8 mouse cellular contexts compared by ENCODE assay signal in genomic region chr6:5383336-5384177, GRCm38 (mm10). TPM values are rescaled to one million over a fixed set of nuclear protein-coding genes. Genes with fewer than 3 reads are reported as not detected.
DNase-seq lines count a peak whose midpoint lies in the region; ATAC-seq lines count a peak whose summit lies in the region.

Gene Asb4, plus strand, starts transcription at chr6:5383386.

- peak within 1 kb of the TSS; percentile 29; the same call in 1 of the 2 replicates for H3K9ac ChIP-seq in kidney, embryonic 15.5 days
- H3K9ac ChIP-seq in hindbrain, embryonic 12.5 days: peak within 1 kb of the TSS; percentile 44

- WGBS in kidney, embryonic 15.5 days: 7% methylated on average over 19 of the region's 19 CpGs
- 3% methylated on average over 19 of the region's 19 CpGs for WGBS in hindbrain, embryonic 12.5 days

- peak within 1 kb of the TSS; percentile 69 for H3K4me2 ChIP-seq in kidney, embryonic 15.5 days
- peak within 1 kb of the TSS; percentile 55 for H3K4me2 ChIP-seq in hindbrain, embryonic 12.5 days (replicated peaks)

- peaks cover 45% of the 10 kb centered on the region for H3K4me1 ChIP-seq in kidney, embryonic 15.5 days
- H3K4me1 ChIP-seq in hindbrain, embryonic 12.5 days: peaks cover 44% of the 10 kb centered on the region

- no peaks in the 10 kb centered on the region for H3K9me3 ChIP-seq in kidney, embryonic 15.5 days (replicated peaks)
- H3K9me3 ChIP-seq in hindbrain, embryonic 12.5 days (replicated peaks): no peaks in the 10 kb centered on the region

- H3K4me3 ChIP-seq in kidney, embryonic 15.5 days (replicated peaks): peak within 1 kb of the TSS; percentile 37
- H3K4me3 ChIP-seq in hindbrain, embryonic 12.5 days: peak within 1 kb of the TSS; percentile 26

- H3K27me3 ChIP-seq in kidney, embryonic 15.5 days: no peaks in the 10 kb centered on the region
- no peaks in the 10 kb centered on the region for H3K27me3 ChIP-seq in hindbrain, embryonic 12.5 days

- no peak for DNase-seq in kidney, postnatal 25 days
- peak; percentile 68 for DNase-seq in embryo, embryonic 9.5 days (ENCODE audit: extremely low spot score)
- DNase-seq in mesoderm, embryonic 11.5 days (ENCODE audit: low read depth, low spot score): peak; percentile 76
- DNase-seq in thymus, adult 18-20 months: no peak
- no peak for DNase-seq in adrenal gland, postnatal 36 days
- DNase-seq in frontal cortex, postnatal 25 days (ENCODE audit: low spot score in 2 of 2): no peak

- H3K27ac ChIP-seq in kidney, embryonic 15.5 days: peak within 1 kb of the TSS; percentile 68
- H3K27ac ChIP-seq in hindbrain, embryonic 12.5 days: peak within 1 kb of the TSS; percentile 89

- ATAC-seq in kidney, embryonic 15.5 days (replicated peaks; ENCODE audit: low FRiP score): no peak
- peak; percentile 73 for ATAC-seq in hindbrain, embryonic 12.5 days (ENCODE audit: low FRiP score)

- no peaks in the 10 kb centered on the region for H3K36me3 ChIP-seq in kidney, embryonic 15.5 days
- H3K36me3 ChIP-seq in hindbrain, embryonic 12.5 days: no peaks in the 10 kb centered on the region

RNA-seq across cellular contexts. Expression of gene Asb4, which starts in this region (rescaled TPM):
- 25.4 and 27.6 TPM in 2 replicates for polyA plus RNA-seq in kidney, embryonic 15.5 days (2015; fragmentation: Nextera tagmentation; extraction: Ambion mirVana)
- 18.7 and 28.8 TPM in 2 replicates for polyA plus RNA-seq in hindbrain, embryonic 12.5 days (2016; fragmentation: Nextera tagmentation; extraction: Ambion mirVana)
- total RNA-seq in adrenal gland, postnatal 36 days (2021): 1 to 10 TPM; 3.1 to 5.2 TPM

Comparison
In these comparisons a context has a peak if more than half of its experiments do, and no peak if none do; other contexts are left out.
1. DNase-seq: peak in embryo, embryonic 9.5 days (single experiment) and mesoderm, embryonic 11.5 days (single experiment); none in kidney, postnatal 25 days (0 of 2), thymus, adult 18-20 months (0 of 2), adrenal gland, postnatal 36 days (0 of 2) and frontal cortex, postnatal 25 days (0 of 2).